Mouse (Mus musculus) kidney, adult 2 months (tissue): ENCODE results near the gene Dab2ip.

ENCODE experiments used
- CTCF ChIP-seq: fragments of 200-500 bp; conservative IDR thresholded peaks from 2 replicates; pipeline ENCODE4 v1.5.1; 2011; ENCODE audit warnings: low read depth, mild to moderate bottlenecking, control low read depth, low read length, moderate library complexity, mixed read lengths; ENCODE audit not compliant: insufficient read depth, insufficient read length
- POLR2A ChIP-seq: fragments of 200-500 bp; IDR thresholded peaks from one replicate; pipeline ENCODE4 v1.6.1; 2011; ENCODE audit warnings: low read depth, low read length, control low read depth

- no peak for TF ChIP-seq CTCF
- TF ChIP-seq POLR2A: no peak
These were observed 56.3 kb downstream of the Dab2ip start for GRCm38 (mm10) chr2:35614411-35614810.
